Mouse (Mus musculus) ES-E14 (cell line): ENCODE results near the gene Kcnj4. TPM values are rescaled to one million over a fixed set of nuclear protein-coding genes. Genes with fewer than 3 reads are reported as not detected.
A peak's percentile ranks its signal among the peaks of the same experiment; 100 is the strongest.

Experiments used
- DNase-seq: peaks from one replicate; pipeline ENCODE4 v3.0.0-alpha.2; 2013; ENCODE audit warnings: low read depth, low spot score
- H3K27ac ChIP-seq: 2 replicates; pipeline ENCODE4 v1.5.1; 2012; ENCODE audit warnings: low read depth, mild to moderate bottlenecking, low read length, moderate library complexity, mixed read lengths; ENCODE audit not compliant: poor library complexity, insufficient read depth, severe bottlenecking
- H3K36me3 ChIP-seq: 2 replicates; pipeline ENCODE4 v1.6.1; 2012; ENCODE audit warnings: mild to moderate bottlenecking, low read length, moderate library complexity, mixed read lengths; ENCODE audit not compliant: control insufficient read depth, poor library complexity, insufficient read depth, severe bottlenecking
- H3K4me1 ChIP-seq, 2 experiments: fragments of 150-350 bp in 1 of 2; sonication (generic) in 1 of 2; 2 replicates each; pipeline ENCODE4 v1.6.1; 2012; ENCODE audit warnings: low read length in 2 of 2, mild to moderate bottlenecking in 1 of 2, mixed read lengths in 1 of 2; ENCODE audit not compliant: control insufficient read depth in 2 of 2, insufficient read depth in 2 of 2, poor library complexity in 1 of 2
- H3K4me3 ChIP-seq, 2 experiments: fragments of 150-350 bp in 1 of 2; sonication (generic) in 1 of 2; 2 replicates each; pipeline ENCODE4 v1.5.1; 2012; ENCODE audit warnings: low read length in 2 of 2, low read depth in 1 of 2, mild to moderate bottlenecking in 1 of 2, mixed read lengths in 1 of 2; ENCODE audit not compliant: insufficient read depth in 1 of 2, poor library complexity in 1 of 2, severe bottlenecking in 1 of 2
- H3K9ac ChIP-seq: 2 replicates; pipeline ENCODE4 v1.6.1; 2012; ENCODE audit warnings: low read depth, mild to moderate bottlenecking, low read length, mixed read lengths; ENCODE audit not compliant: poor library complexity, insufficient read depth, severe bottlenecking
- H3K9me3 ChIP-seq: fragments of 150-350 bp; sonication (generic); 2 replicates; pipeline ENCODE4 v1.6.1; 2012; ENCODE audit warnings: low read depth, mild to moderate bottlenecking, low read length; ENCODE audit not compliant: control insufficient read depth, insufficient read depth
- CHD2 ChIP-seq: IDR thresholded peaks from 2 replicates; pipeline ENCODE4 v1.6.1; 2014; ENCODE audit warnings: mild to moderate bottlenecking, low read depth, low read length, inconsistent platforms
- HCFC1 ChIP-seq: IDR thresholded peaks from 2 replicates; pipeline ENCODE4 v1.6.1; 2012; ENCODE audit warnings: low read length, inconsistent platforms, borderline replicate concordance; ENCODE audit not compliant: insufficient read depth
- MAFK ChIP-seq: IDR thresholded peaks from 2 replicates; pipeline ENCODE4 v1.6.1; 2014; ENCODE audit warnings: mild to moderate bottlenecking, low read depth, low read length, inconsistent platforms; ENCODE audit not compliant: insufficient read depth
- ZC3H11A ChIP-seq: IDR thresholded peaks from 2 replicates; pipeline ENCODE4 v1.6.1; 2012; ENCODE audit warnings: low read depth, mild to moderate bottlenecking, inconsistent platforms, low read length, borderline replicate concordance
- ZNF384 ChIP-seq: IDR thresholded peaks from 2 replicates; pipeline ENCODE4 v1.6.1; 2012; ENCODE audit warnings: low read depth, low read length, inconsistent platforms
- in situ Hi-C, 2 experiments: fragments of 600-800 bp; cut with MboI; formaldehyde crosslinking; loops; one replicate each; pipeline ENCODE4 v1.15.1; 2025; ENCODE audit warnings: low sequenced_read_pairs in 2 of 2, inconsistent platforms in 1 of 2; ENCODE audit not compliant: unreplicated experiment in 2 of 2
- total RNA-seq: library from RNA; depleted of rRNA; stranded (reverse); fragments of 300-350 nt; gene quantifications from 2 replicates; pipeline ENCODE4 v1.2.3, GENCODE M21; 2012

Gene Kcnj4
- total RNA-seq, 1 experiment, result 3.2 TPM

GRCm38 (mm10) chr15:79502891-79503341, 2.1 kb downstream of the Kcnj4 start:
- Histone ChIP-seq H3K27ac (no peak overlapping the region), H3K9me3 (no peaks in the 10 kb centered on the region), H3K36me3 (no peaks in the 10 kb centered on the region), H3K4me3 (no peak overlapping the region; a peak in 1 of 4 replicates), H3K9ac (no peak overlapping the region), H3K4me1 (peaks cover 2 to 20% of the 10 kb centered on the region in 2 experiments; a peak in 2 of 4 replicates)
- in situ Hi-C loops, result no loop called here
- no peak for DNase-seq
- TF ChIP-seq ZC3H11A (no peak), HCFC1 (no peak), CHD2 (no peak), MAFK (no peak), ZNF384 (no peak)

GRCm38 (mm10) chr15:79500110-79500509, 4.9 kb downstream of the Kcnj4 start:
- H3K27ac ChIP-seq, result no peak overlapping the region
- DNase-seq, result no peak
- H3K9me3 ChIP-seq, result no peaks in the 10 kb centered on the region
- H3K4me3 ChIP-seq, result peak overlapping the region; percentile 44 to 60; a peak in 3 of 4 replicates
- in situ Hi-C loops, result no loop called here
- no peaks in the 10 kb centered on the region for H3K36me3 ChIP-seq
- H3K9ac ChIP-seq, result peak overlapping the region; percentile 21
- TF ChIP-seq HCFC1 (no peak), ZC3H11A (no peak), ZNF384 (no peak), MAFK (no peak), CHD2 (no peak)
- H3K4me1 ChIP-seq, result peaks cover 2 to 14% of the 10 kb centered on the region in 2 experiments; a peak in 1 of 4 replicates

GRCm38 (mm10) chr15:79493527-79493926, 11.5 kb downstream of the Kcnj4 start:
- Histone ChIP-seq H3K36me3 (no peaks in the 10 kb centered on the region), H3K9ac (peak overlapping the region; percentile 4; the same call in 1 of the 2 replicates), H3K27ac (no peak overlapping the region), H3K9me3 (no peaks in the 10 kb centered on the region), H3K4me1 (peaks cover 0 to 4% of the 10 kb centered on the region in 2 experiments; a peak in 1 of 4 replicates), H3K4me3 (peak overlapping the region; percentile 31 to 33; a peak in 1 of 4 replicates)
- TF ChIP-seq MAFK (no peak), ZC3H11A (no peak), CHD2 (no peak), ZNF384 (no peak), HCFC1 (no peak)
- in situ Hi-C loops, result no loop called here
- DNase-seq, result no peak

- no peak overlapping the region for H3K9ac ChIP-seq
- peaks cover 0 to 4% of the 10 kb centered on the region in 2 experiments; a peak in 1 of 4 replicates for H3K4me1 ChIP-seq
- TF ChIP-seq MAFK (no peak), ZNF384 (no peak), ZC3H11A (no peak), CHD2 (no peak), HCFC1 (no peak)
- H3K27ac ChIP-seq, result no peak overlapping the region
- no peaks in the 10 kb centered on the region for H3K9me3 ChIP-seq
- no peak for DNase-seq
- H3K36me3 ChIP-seq, result no peaks in the 10 kb centered on the region; the same call in 1 of the 2 replicates
- no peak overlapping the region for H3K4me3 ChIP-seq
- in situ Hi-C loops, result no loop called here
Measured at GRCm38 (mm10) chr15:79489463-79489862, 15.6 kb downstream of the Kcnj4 start.
